ENCODE assay signal across 7 mouse cellular contexts in the genomic region with DNA sequence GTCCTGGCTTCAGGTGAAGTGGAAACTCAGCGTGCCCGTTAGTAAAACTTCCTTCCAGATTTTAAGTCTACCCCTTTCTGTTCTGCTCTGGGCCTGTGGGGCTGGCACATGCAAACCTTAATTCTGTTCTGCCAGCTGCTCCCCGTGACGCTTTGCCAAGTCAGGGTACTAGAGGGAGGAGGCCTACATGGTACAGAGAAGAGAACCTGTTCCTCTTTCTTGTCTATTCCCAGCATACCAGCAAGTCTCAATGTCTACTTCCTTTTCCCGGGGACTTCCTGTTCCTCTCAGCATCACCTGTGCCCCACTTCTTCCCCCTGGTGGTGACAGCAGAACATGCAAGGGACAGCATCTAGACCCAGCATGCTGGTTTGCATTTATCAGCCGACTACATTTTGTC.
DNase-seq lines count a peak whose midpoint lies in the region; ATAC-seq and TF ChIP-seq lines count a peak whose summit lies in the region.

No protein-coding gene starts in this region.

- H3K4me1 ChIP-seq in testis, adult 2 months (ENCODE audit: control insufficient read depth, insufficient read depth, low read length) = no peaks in the 10 kb centered on the region
- no peaks in the 10 kb centered on the region for H3K4me1 ChIP-seq in small intestine, adult 2 months (ENCODE audit: control insufficient read depth, insufficient read depth, insufficient read length, low read length)

- H3K27ac ChIP-seq in testis, adult 2 months (ENCODE audit: control insufficient read depth, insufficient read depth, low read depth, low read length) = no peak overlapping the region
- no peak overlapping the region for H3K27ac ChIP-seq in small intestine, adult 2 months (ENCODE audit: insufficient read depth, low read depth, low read length)

- TF ChIP-seq POLR2A in testis, adult 2 months (IDR thresholded peaks at IDR 0.05; ENCODE audit: control insufficient read depth, low read depth, low read length) = no peak
- TF ChIP-seq POLR2A in small intestine, adult 2 months (IDR thresholded peaks at IDR 0.05; ENCODE audit: low read depth, low read length) = no peak

- peak; percentile 99 for ATAC-seq in granulocyte monocyte progenitor cell, adult 5-6 weeks (replicated peaks; ENCODE audit: poor library complexity, severe bottlenecking)

- 79% methylated on average over 6 of the region's 6 CpGs for WGBS in small intestine, adult 2 months

- peak; percentile 43; the same call in 1 of the 2 replicates for TF ChIP-seq CTCF in testis, adult 2 months (IDR thresholded peaks at IDR 0.05; ENCODE audit: control insufficient read depth, insufficient read depth, insufficient replicate concordance, low read depth, low read length)
- TF ChIP-seq CTCF in small intestine, adult 2 months (IDR thresholded peaks at IDR 0.05; ENCODE audit: extremely low read depth, insufficient read length, insufficient replicate concordance, low read depth, low read length) = peak; percentile 57; the same call in 1 of the 2 replicates

- H3K4me3 ChIP-seq in testis, adult 2 months (ENCODE audit: control insufficient read depth, low read depth, low read length) = no peak overlapping the region
- no peak overlapping the region for H3K4me3 ChIP-seq in small intestine, adult 2 months (ENCODE audit: low read depth, low read length)

- DNase-seq in testis, postnatal 10 days (ENCODE audit: low spot score) = no peak
- peak; percentile 49 for DNase-seq in brain, embryonic 18.5 days (ENCODE audit: low read depth, low spot score)
- DNase-seq in layer of hippocampus, postnatal 10 days (ENCODE audit: low spot score in 2 of 2) = peak; percentile 63 to 73
- peak; percentile 24 for DNase-seq in lung, postnatal 25 days (ENCODE audit: low spot score)

- H3K27me3 ChIP-seq in testis, adult 2 months (ENCODE audit: control insufficient read depth, insufficient read depth, low read length) = no peaks in the 10 kb centered on the region
- no peaks in the 10 kb centered on the region for H3K27me3 ChIP-seq in small intestine, adult 2 months (ENCODE audit: control insufficient read depth, insufficient read depth, low read length)

- H3K36me3 ChIP-seq in testis, adult 2 months (ENCODE audit: control insufficient read depth, insufficient read depth, low read length) = no peaks in the 10 kb centered on the region
- H3K36me3 ChIP-seq in small intestine, adult 2 months (ENCODE audit: control insufficient read depth, insufficient read depth, low read length) = no peaks in the 10 kb centered on the region
